Mouse (Mus musculus): ENCODE measurements around the gene Sel1l2.

Sel1l2 gene

GRCm38 (mm10) chr2:140389525-140389924 is at the start of gene Sel1l2:
Gene Sel1l2 (minus strand): TSS chr2:140389706.
- no peak for DNase-seq (ENCODE audit: low spot score)

- DNase-seq (ENCODE audit: low spot score), result no peak
Observed at GRCm38 (mm10) chr2:140439081-140439480, 49.6 kb upstream of the Sel1l2 start.

GRCm38 (mm10) chr2:140427283-140427682 is 37.8 kb upstream of the Sel1l2 start:
- no peak for DNase-seq (ENCODE audit: low spot score)

- no peak for DNase-seq (ENCODE audit: low spot score)
Observed at GRCm38 (mm10) chr2:140425844-140426243, 36.3 kb upstream of the Sel1l2 start.

- DNase-seq (ENCODE audit: low spot score), result peak; percentile 1
Observed at GRCm38 (mm10) chr2:140395744-140396231, 6.3 kb upstream of the Sel1l2 start.

GRCm38 (mm10) chr2:140395179-140395578 is 5.7 kb upstream of the Sel1l2 start, which contains the start of gene Macrod2:
Gene Macrod2 (plus strand): TSS chr2:140395309.
- DNase-seq (ENCODE audit: low spot score), result peak; percentile 80

- no peak for DNase-seq (ENCODE audit: low spot score)
Observed at GRCm38 (mm10) chr2:140364804-140365203, 24.7 kb downstream of the Sel1l2 start.

GRCm38 (mm10) chr2:140359905-140360304 is 29.6 kb downstream of the Sel1l2 start:
- no peak for DNase-seq (ENCODE audit: low spot score)

GRCm38 (mm10) chr2:140342394-140342793 is 47.1 kb downstream of the Sel1l2 start:
- no peak for DNase-seq (ENCODE audit: low spot score)

- DNase-seq (ENCODE audit: low spot score), result no peak
Observed at GRCm38 (mm10) chr2:140330508-140331306, 58.8 kb downstream of the Sel1l2 start.

- DNase-seq (ENCODE audit: low spot score), result no peak
Observed at GRCm38 (mm10) chr2:140302976-140303708, 86.4 kb downstream of the Sel1l2 start.

- no peak for DNase-seq (ENCODE audit: low spot score)
Observed at GRCm38 (mm10) chr2:140297155-140297554, 92.4 kb downstream of the Sel1l2 start.

- DNase-seq (ENCODE audit: low spot score), result no peak
Observed at GRCm38 (mm10) chr2:140293820-140294219, 95.7 kb downstream of the Sel1l2 start.

GRCm38 (mm10) chr2:140280808-140281207 is 108.7 kb downstream of the Sel1l2 start:
- no peak for DNase-seq (ENCODE audit: low spot score)

- no peak for DNase-seq (ENCODE audit: low spot score)
Observed at GRCm38 (mm10) chr2:140255595-140256141, 133.8 kb downstream of the Sel1l2 start.

- no peak for DNase-seq (ENCODE audit: low spot score)
Observed at GRCm38 (mm10) chr2:140254256-140254655, 135.2 kb downstream of the Sel1l2 start.

- no peak for DNase-seq (ENCODE audit: low spot score)
Observed at GRCm38 (mm10) chr2:140243105-140243504, 146.4 kb downstream of the Sel1l2 start.

- DNase-seq (ENCODE audit: low spot score), result no peak
Observed at GRCm38 (mm10) chr2:140242398-140242797, 147.1 kb downstream of the Sel1l2 start.

- no peak for DNase-seq (ENCODE audit: low spot score)
Observed at GRCm38 (mm10) chr2:140237245-140237644, 152.3 kb downstream of the Sel1l2 start.

GRCm38 (mm10) chr2:140230295-140230694 is 159.2 kb downstream of the Sel1l2 start:
- DNase-seq (ENCODE audit: low spot score), result no peak

GRCm38 (mm10) chr2:140220325-140220724 is 169.2 kb downstream of the Sel1l2 start:
- no peak for DNase-seq (ENCODE audit: low spot score)

GRCm38 (mm10) chr2:140215965-140216364 is 173.5 kb downstream of the Sel1l2 start:
- no peak for DNase-seq (ENCODE audit: low spot score)

- DNase-seq (ENCODE audit: low spot score), result no peak
Observed at GRCm38 (mm10) chr2:140215415-140215814, 174.1 kb downstream of the Sel1l2 start.
